8 mouse cellular contexts compared by ENCODE assay signal in genomic region chr11:60301588-60302208, GRCm38 (mm10). TPM values are rescaled to one million over a fixed set of nuclear protein-coding genes. Genes with fewer than 3 reads are reported as not detected.
DNase-seq lines count a peak whose midpoint lies in the region; ATAC-seq lines count a peak whose summit lies in the region.

No protein-coding gene starts in this region.

- H3K4me1 ChIP-seq in forebrain, embryonic 15.5 days = peaks cover 50% of the 10 kb centered on the region
- peaks cover 21% of the 10 kb centered on the region for H3K4me1 ChIP-seq in limb, embryonic 15.5 days
- peaks cover 18% of the 10 kb centered on the region for H3K4me1 ChIP-seq in stomach, embryonic 16.5 days (ENCODE audit: control insufficient read depth, insufficient read depth, low read length)

- H3K4me3 ChIP-seq in forebrain, embryonic 15.5 days = no peak overlapping the region
- H3K4me3 ChIP-seq in limb, embryonic 15.5 days = no peak overlapping the region
- no peak overlapping the region for H3K4me3 ChIP-seq in stomach, embryonic 16.5 days (replicated peaks; ENCODE audit: low read length)

- 0 out of 2 replicates have a peak overlapping the region, but pooled peaks have one; percentile 1 for H3K9ac ChIP-seq in forebrain, embryonic 15.5 days (replicated peaks)
- H3K9ac ChIP-seq in limb, embryonic 15.5 days = no peak overlapping the region
- H3K9ac ChIP-seq in stomach, embryonic 16.5 days (ENCODE audit: low read length) = no peak overlapping the region

- WGBS in forebrain, embryonic 15.5 days = 10% methylated on average over 5 of the region's 5 CpGs
- 42% methylated on average over 5 of the region's 5 CpGs for WGBS in limb, embryonic 15.5 days
- 56% methylated on average over 5 of the region's 5 CpGs for WGBS in stomach, embryonic 16.5 days

- H3K9me3 ChIP-seq in forebrain, embryonic 15.5 days = no peaks in the 10 kb centered on the region
- no peaks in the 10 kb centered on the region for H3K9me3 ChIP-seq in limb, embryonic 15.5 days
- H3K9me3 ChIP-seq in stomach, embryonic 16.5 days (replicated peaks; ENCODE audit: control insufficient read depth, low read length) = no peaks in the 10 kb centered on the region

- peak overlapping the region; percentile 78 for H3K27ac ChIP-seq in forebrain, embryonic 15.5 days (replicated peaks)
- H3K27ac ChIP-seq in limb, embryonic 15.5 days = 0 out of 2 replicates have a peak overlapping the region, but pooled peaks have one; percentile 66
- H3K27ac ChIP-seq in stomach, embryonic 16.5 days (ENCODE audit: low read length) = peak overlapping the region; percentile 76

- H3K4me2 ChIP-seq in forebrain, embryonic 15.5 days (replicated peaks) = no peak overlapping the region
- no peak overlapping the region for H3K4me2 ChIP-seq in limb, embryonic 15.5 days
- H3K4me2 ChIP-seq in stomach, embryonic 16.5 days (ENCODE audit: low read depth, low read length) = no peak overlapping the region

- no peaks in the 10 kb centered on the region for H3K27me3 ChIP-seq in forebrain, embryonic 15.5 days
- H3K27me3 ChIP-seq in limb, embryonic 15.5 days = no peaks in the 10 kb centered on the region
- H3K27me3 ChIP-seq in stomach, embryonic 16.5 days (ENCODE audit: control insufficient read depth, insufficient read depth, low read length) = no peaks in the 10 kb centered on the region

- peak; percentile 13 to 23 for DNase-seq in spleen, adult 18-20 months
- no peak for DNase-seq in spleen, postnatal 10 days (ENCODE audit: low spot score in 2 of 2)
- no peak for DNase-seq in gastrocnemius, adult 18-20 months (ENCODE audit: low spot score)
- DNase-seq in cerebellum, postnatal 14 days = no peak

- ATAC-seq in forebrain, embryonic 15.5 days (replicated peaks) = 0 out of 2 replicates have a peak, but pooled peaks have one; percentile 15
- no peak for ATAC-seq in limb, embryonic 15.5 days (ENCODE audit: insufficient number of reproducible peaks, low FRiP score, low TSS enrichment, low read depth)
- ATAC-seq in stomach, embryonic 16.5 days (ENCODE audit: insufficient read depth, low FRiP score) = peak; percentile 56; the same call in 1 of the 2 replicates
- no peak for ATAC-seq in activated CD4-positive, CD25-positive, alpha-beta regulatory T cell, adult 4 months

- no peaks in the 10 kb centered on the region for H3K36me3 ChIP-seq in forebrain, embryonic 15.5 days
- no peaks in the 10 kb centered on the region for H3K36me3 ChIP-seq in limb, embryonic 15.5 days
- H3K36me3 ChIP-seq in stomach, embryonic 16.5 days (ENCODE audit: control insufficient read depth, insufficient read depth, low read length) = no peaks in the 10 kb centered on the region

RNA-seq across cellular contexts. Expression of gene Tom1l2, which starts 51.0 kb away (rescaled TPM):
- 47.9 and 48.7 TPM in 2 replicates for polyA plus RNA-seq in forebrain, embryonic 15.5 days (2015; fragmentation: Nextera tagmentation; extraction: Ambion mirVana)
- 33.4 and 33.7 TPM in 2 replicates for polyA plus RNA-seq in limb, embryonic 15.5 days (2015; fragmentation: Nextera tagmentation; extraction: Ambion mirVana)
- polyA plus RNA-seq in stomach, embryonic 16.5 days (2015; fragmentation: Nextera tagmentation; extraction: Ambion mirVana) = 29.9 and 35.8 TPM in 2 replicates
- 10 to 100 TPM; 61.5 to 67.2 TPM for total RNA-seq in gastrocnemius, adult 18-20 months (2021)
- 10 to 100 TPM; 15.2 to 20.8 TPM for polyA plus RNA-seq in activated CD4-positive, CD25-positive, alpha-beta regulatory T cell, adult 4 months (2017; shearing (Covaris generic))

RNA-seq across cellular contexts. Expression of gene Drc3, which starts 51.4 kb away (rescaled TPM):
- 5.7 and 7.3 TPM in 2 replicates for polyA plus RNA-seq in forebrain, embryonic 15.5 days (2015; fragmentation: Nextera tagmentation; extraction: Ambion mirVana)
- 1.7 and 1.8 TPM in 2 replicates for polyA plus RNA-seq in limb, embryonic 15.5 days (2015; fragmentation: Nextera tagmentation; extraction: Ambion mirVana)
- polyA plus RNA-seq in stomach, embryonic 16.5 days (2015; fragmentation: Nextera tagmentation; extraction: Ambion mirVana) = 1.4 TPM in 2 replicates
- 1 to 10 TPM; 1.0 to 1.4 TPM for total RNA-seq in gastrocnemius, adult 18-20 months (2021)
- under 1 TPM; 0.22 to 0.34 TPM for polyA plus RNA-seq in activated CD4-positive, CD25-positive, alpha-beta regulatory T cell, adult 4 months (2017; shearing (Covaris generic))

Comparison
In these comparisons a context has a peak if more than half of its experiments do, and no peak if none do; other contexts are left out.
1. DNase-seq: peak in spleen, adult 18-20 months (2 of 2); none in spleen, postnatal 10 days (0 of 2), gastrocnemius, adult 18-20 months (single experiment) and cerebellum, postnatal 14 days (0 of 2).
2. ATAC-seq: peak in forebrain, embryonic 15.5 days (single experiment) and stomach, embryonic 16.5 days (single experiment); none in limb, embryonic 15.5 days (single experiment) and activated CD4-positive, CD25-positive, alpha-beta regulatory T cell, adult 4 months (single experiment).
3. Peak in every context shown above with its lines, with median percentiles within 50 percentile points of each other: H3K27ac ChIP-seq.